8 mouse cellular contexts compared by ENCODE assay signal in the genomic region with DNA sequence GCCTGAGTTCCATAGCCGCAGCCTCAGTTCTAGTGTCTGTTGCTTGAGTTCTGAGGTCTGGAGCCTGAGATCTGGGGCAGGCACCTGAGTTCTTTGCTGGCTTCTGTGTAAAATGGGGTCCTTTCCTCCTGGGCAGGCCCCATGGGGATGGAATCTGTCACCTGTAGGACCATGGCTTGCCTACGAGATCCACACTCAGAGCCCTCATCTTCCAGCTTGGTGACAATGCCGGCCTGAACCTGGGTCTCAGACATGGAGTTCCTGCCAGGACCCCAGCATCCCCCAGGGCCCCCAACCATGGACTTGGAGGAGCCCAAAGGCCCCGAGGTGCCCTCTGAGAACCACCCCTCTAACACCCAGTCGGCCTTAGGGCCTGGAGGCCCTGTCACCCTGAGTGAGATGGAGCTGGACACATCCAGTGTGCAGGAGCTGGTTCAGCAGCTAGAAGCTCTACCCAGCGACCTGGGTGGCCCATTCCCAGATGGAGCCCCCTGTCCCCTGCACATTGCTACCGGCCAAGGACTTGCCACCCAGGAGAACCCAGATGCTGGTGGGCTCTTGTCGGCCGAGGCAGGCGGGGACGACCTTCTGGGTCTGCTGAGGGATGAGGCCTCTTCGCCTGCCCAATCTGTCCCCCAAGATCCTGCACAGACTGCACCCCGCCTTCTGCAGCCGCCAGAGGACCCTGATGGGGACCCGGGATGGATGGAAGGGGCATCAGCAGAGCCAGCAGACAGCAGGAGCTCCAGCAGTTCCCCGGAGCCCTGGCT. TPM values are rescaled to one million over a fixed set of nuclear protein-coding genes. Genes with fewer than 3 reads are reported as not detected.
DNase-seq lines count a peak whose midpoint lies in the region; ATAC-seq and TF ChIP-seq lines count a peak whose summit lies in the region.

No protein-coding gene starts in this region.

- H3K27ac ChIP-seq in cerebellum, adult 2 months (ENCODE audit: insufficient read depth, low read length): peak overlapping the region; percentile 53; the same call in 1 of the 2 replicates
- no peak overlapping the region for H3K27ac ChIP-seq in neural tube, embryonic 11.5 days (ENCODE audit: low read depth, low read length)
- H3K27ac ChIP-seq in limb, embryonic 13.5 days: peak overlapping the region; percentile 63; the same call in 1 of the 2 replicates
- H3K27ac ChIP-seq in stomach, embryonic 14.5 days (ENCODE audit: low read length): peak overlapping the region; percentile 52; the same call in 1 of the 2 replicates

- H3K9me3 ChIP-seq in neural tube, embryonic 11.5 days (ENCODE audit: control insufficient read depth, low read length): no peaks in the 10 kb centered on the region
- no peaks in the 10 kb centered on the region for H3K9me3 ChIP-seq in limb, embryonic 13.5 days
- H3K9me3 ChIP-seq in stomach, embryonic 14.5 days (ENCODE audit: control insufficient read depth, low read depth, low read length): no peaks in the 10 kb centered on the region

- no peak for TF ChIP-seq POLR2A in cerebellum, adult 2 months (IDR thresholded peaks at IDR 0.05; ENCODE audit: borderline replicate concordance, insufficient read depth, low read length)

- no peaks in the 10 kb centered on the region for H3K27me3 ChIP-seq in cerebellum, adult 2 months (ENCODE audit: control insufficient read depth, insufficient read depth, low read length)
- no peaks in the 10 kb centered on the region for H3K27me3 ChIP-seq in neural tube, embryonic 11.5 days (ENCODE audit: control insufficient read depth, insufficient read depth, low read length)
- H3K27me3 ChIP-seq in limb, embryonic 13.5 days: no peaks in the 10 kb centered on the region
- no peaks in the 10 kb centered on the region for H3K27me3 ChIP-seq in stomach, embryonic 14.5 days (ENCODE audit: control insufficient read depth, insufficient read depth, low read length)

- WGBS in cerebellum, adult 2 months: 56% methylated on average over 16 of the region's 16 CpGs
- 83% methylated on average over 16 of the region's 16 CpGs for WGBS in neural tube, embryonic 11.5 days
- 83% methylated on average over 16 of the region's 16 CpGs for WGBS in limb, embryonic 13.5 days
- 81% methylated on average over 16 of the region's 16 CpGs for WGBS in stomach, embryonic 14.5 days

- intact Hi-C loops in gastrocnemius, postnatal 36 days (cut with DNase I): no loop called here

- peaks cover 7% of the 10 kb centered on the region for H3K4me1 ChIP-seq in cerebellum, adult 2 months (ENCODE audit: control insufficient read depth, insufficient read depth, low read length)
- peaks cover 8% of the 10 kb centered on the region for H3K4me1 ChIP-seq in neural tube, embryonic 11.5 days (ENCODE audit: control insufficient read depth, insufficient read depth, low read length)
- H3K4me1 ChIP-seq in limb, embryonic 13.5 days: peaks cover 21% of the 10 kb centered on the region
- peaks cover 6% of the 10 kb centered on the region for H3K4me1 ChIP-seq in stomach, embryonic 14.5 days (ENCODE audit: control insufficient read depth, insufficient read depth, low read length)

- H3K9ac ChIP-seq in neural tube, embryonic 11.5 days (ENCODE audit: low read length): peak overlapping the region; percentile 63
- H3K9ac ChIP-seq in limb, embryonic 13.5 days: peak overlapping the region; percentile 87
- H3K9ac ChIP-seq in stomach, embryonic 14.5 days (replicated peaks; ENCODE audit: low read depth, low read length): peak overlapping the region; percentile 83

- H3K4me3 ChIP-seq in cerebellum, adult 2 months (replicated peaks; ENCODE audit: insufficient read depth, low read depth, low read length): peak overlapping the region; percentile 83
- peak overlapping the region; percentile 39 for H3K4me3 ChIP-seq in neural tube, embryonic 11.5 days (ENCODE audit: low read depth, low read length)
- H3K4me3 ChIP-seq in limb, embryonic 13.5 days: peak overlapping the region; percentile 75
- H3K4me3 ChIP-seq in stomach, embryonic 14.5 days (ENCODE audit: low read depth, low read length): peak overlapping the region; percentile 69

- TF ChIP-seq CTCF in cerebellum, adult 2 months (IDR thresholded peaks at IDR 0.05; ENCODE audit: borderline replicate concordance, insufficient read depth, low read depth, low read length): no peak

- DNase-seq in cerebellum, adult 2 months: no peak
- no peak for DNase-seq in cerebellum, adult 18-20 months
- DNase-seq in neural tube, embryonic 11.5 days (ENCODE audit: low spot score): no peak
- no peak for DNase-seq in neural tube, embryonic 10.5 days (ENCODE audit: extremely low spot score, low spot score)
- DNase-seq in gastrocnemius, postnatal 36 days: no peak
- DNase-seq in cerebellum, postnatal 36 days: no peak

- H3K36me3 ChIP-seq in neural tube, embryonic 11.5 days (ENCODE audit: control insufficient read depth, insufficient read depth, low read length): peaks cover 18% of the 10 kb centered on the region
- peaks cover 63% of the 10 kb centered on the region for H3K36me3 ChIP-seq in limb, embryonic 13.5 days
- peaks cover 44% of the 10 kb centered on the region for H3K36me3 ChIP-seq in stomach, embryonic 14.5 days (ENCODE audit: control insufficient read depth, insufficient read depth, low read length)

- ATAC-seq in neural tube, embryonic 11.5 days (ENCODE audit: insufficient read depth, low FRiP score, low TSS enrichment): no peak
- no peak for ATAC-seq in limb, embryonic 13.5 days (ENCODE audit: low FRiP score, low read depth)
- ATAC-seq in stomach, embryonic 14.5 days (ENCODE audit: insufficient number of reproducible peaks, insufficient read depth, low FRiP score, low read depth): no peak

- peak overlapping the region; percentile 60 for H3K4me2 ChIP-seq in neural tube, embryonic 11.5 days (ENCODE audit: low read depth)
- peak overlapping the region; percentile 95 for H3K4me2 ChIP-seq in limb, embryonic 13.5 days (replicated peaks)
- H3K4me2 ChIP-seq in stomach, embryonic 14.5 days (replicated peaks; ENCODE audit: low read depth, low read length): peak overlapping the region; percentile 81

RNA-seq across cellular contexts. Expression of gene Apba3, which starts 2.1 kb away (rescaled TPM):
- polyA plus RNA-seq in cerebellum, adult 2 months (2012; rRNA removed): 61.8 and 63.9 TPM in 2 replicates
- polyA plus RNA-seq in neural tube, embryonic 11.5 days (2014; fragmentation: Nextera tagmentation; extraction: Ambion mirVana): 35.3 and 39.0 TPM in 2 replicates
- 63.3 and 63.5 TPM in 2 replicates for polyA plus RNA-seq in limb, embryonic 13.5 days (2015; fragmentation: Nextera tagmentation; extraction: Ambion mirVana)
- polyA plus RNA-seq in stomach, embryonic 14.5 days (2014; fragmentation: Nextera tagmentation; extraction: Ambion mirVana): 47.0 and 51.1 TPM in 2 replicates
- total RNA-seq in gastrocnemius, postnatal 36 days (2021): 100 to 1,000 TPM in 1 of 2 experiments, 10 to 100 TPM in 1; 98.5 to 102 TPM

RNA-seq across cellular contexts. Expression of gene Mrpl54, which starts 2.1 kb away (rescaled TPM):
- 81.4 and 84.9 TPM in 2 replicates for polyA plus RNA-seq in cerebellum, adult 2 months (2012; rRNA removed)
- 178 and 180 TPM in 2 replicates for polyA plus RNA-seq in neural tube, embryonic 11.5 days (2014; fragmentation: Nextera tagmentation; extraction: Ambion mirVana)
- 206 and 213 TPM in 2 replicates for polyA plus RNA-seq in limb, embryonic 13.5 days (2015; fragmentation: Nextera tagmentation; extraction: Ambion mirVana)
- polyA plus RNA-seq in stomach, embryonic 14.5 days (2014; fragmentation: Nextera tagmentation; extraction: Ambion mirVana): 223 and 246 TPM in 2 replicates
- total RNA-seq in gastrocnemius, postnatal 36 days (2021): 10 to 100 TPM; 90.6 to 91.0 TPM

RNA-seq across cellular contexts. Expression of gene Matk, which starts 16.1 kb away (rescaled TPM):
- 124 and 141 TPM in 2 replicates for polyA plus RNA-seq in cerebellum, adult 2 months (2012; rRNA removed)
- 2.0 and 3.0 TPM in 2 replicates for polyA plus RNA-seq in neural tube, embryonic 11.5 days (2014; fragmentation: Nextera tagmentation; extraction: Ambion mirVana)
- polyA plus RNA-seq in limb, embryonic 13.5 days (2015; fragmentation: Nextera tagmentation; extraction: Ambion mirVana): 4.7 and 5.4 TPM in 2 replicates
- 3.4 and 3.9 TPM in 2 replicates for polyA plus RNA-seq in stomach, embryonic 14.5 days (2014; fragmentation: Nextera tagmentation; extraction: Ambion mirVana)
- under 1 TPM in 1 of 2 experiments, not detected in 1; 0.22 TPM for total RNA-seq in gastrocnemius, postnatal 36 days (2021)

RNA-seq across cellular contexts. Expression of gene Tjp3, which starts 22.6 kb away (rescaled TPM):
- polyA plus RNA-seq in cerebellum, adult 2 months (2012; rRNA removed): 0.51 and 1.2 TPM in 2 replicates
- polyA plus RNA-seq in neural tube, embryonic 11.5 days (2014; fragmentation: Nextera tagmentation; extraction: Ambion mirVana): 2.5 and 2.8 TPM in 2 replicates
- polyA plus RNA-seq in limb, embryonic 13.5 days (2015; fragmentation: Nextera tagmentation; extraction: Ambion mirVana): 2.6 and 2.9 TPM in 2 replicates
- 21.6 and 25.2 TPM in 2 replicates for polyA plus RNA-seq in stomach, embryonic 14.5 days (2014; fragmentation: Nextera tagmentation; extraction: Ambion mirVana)
- total RNA-seq in gastrocnemius, postnatal 36 days (2021): not detected

RNA-seq across cellular contexts. Expression of gene Pip5k1c, which starts 23.9 kb away (rescaled TPM):
- 288 and 314 TPM in 2 replicates for polyA plus RNA-seq in cerebellum, adult 2 months (2012; rRNA removed)
- 64.6 and 65.8 TPM in 2 replicates for polyA plus RNA-seq in neural tube, embryonic 11.5 days (2014; fragmentation: Nextera tagmentation; extraction: Ambion mirVana)
- 51.5 and 58.5 TPM in 2 replicates for polyA plus RNA-seq in limb, embryonic 13.5 days (2015; fragmentation: Nextera tagmentation; extraction: Ambion mirVana)
- 50.1 and 51.4 TPM in 2 replicates for polyA plus RNA-seq in stomach, embryonic 14.5 days (2014; fragmentation: Nextera tagmentation; extraction: Ambion mirVana)
- total RNA-seq in gastrocnemius, postnatal 36 days (2021): 10 to 100 TPM; 21.4 to 23.2 TPM

Comparison
In these comparisons a context has a peak if more than half of its experiments do, and no peak if none do; other contexts are left out.
1. RNA of gene Matk, which starts 16.1 kb away (polyA plus RNA-seq): 124 to 141 TPM in cerebellum, adult 2 months; 4.7 to 5.4 TPM in limb, embryonic 13.5 days, 3.4 to 3.9 TPM in stomach, embryonic 14.5 days and 2.0 to 3.0 TPM in neural tube, embryonic 11.5 days; every median in the first group is over 10 times any median in the second.
2. Peak in every context shown above with its lines, with median percentiles within 50 percentile points of each other: H3K4me3 ChIP-seq, H3K4me2 ChIP-seq and H3K9ac ChIP-seq.